Mouse (Mus musculus): ENCODE results near the gene Mafk. TPM values are rescaled to one million over a fixed set of nuclear protein-coding genes. Genes with fewer than 3 reads are reported as not detected.

Mafk gene
- polyA plus RNA-seq (2017; shearing (Covaris generic)): 37.3 TPM

DNA sequence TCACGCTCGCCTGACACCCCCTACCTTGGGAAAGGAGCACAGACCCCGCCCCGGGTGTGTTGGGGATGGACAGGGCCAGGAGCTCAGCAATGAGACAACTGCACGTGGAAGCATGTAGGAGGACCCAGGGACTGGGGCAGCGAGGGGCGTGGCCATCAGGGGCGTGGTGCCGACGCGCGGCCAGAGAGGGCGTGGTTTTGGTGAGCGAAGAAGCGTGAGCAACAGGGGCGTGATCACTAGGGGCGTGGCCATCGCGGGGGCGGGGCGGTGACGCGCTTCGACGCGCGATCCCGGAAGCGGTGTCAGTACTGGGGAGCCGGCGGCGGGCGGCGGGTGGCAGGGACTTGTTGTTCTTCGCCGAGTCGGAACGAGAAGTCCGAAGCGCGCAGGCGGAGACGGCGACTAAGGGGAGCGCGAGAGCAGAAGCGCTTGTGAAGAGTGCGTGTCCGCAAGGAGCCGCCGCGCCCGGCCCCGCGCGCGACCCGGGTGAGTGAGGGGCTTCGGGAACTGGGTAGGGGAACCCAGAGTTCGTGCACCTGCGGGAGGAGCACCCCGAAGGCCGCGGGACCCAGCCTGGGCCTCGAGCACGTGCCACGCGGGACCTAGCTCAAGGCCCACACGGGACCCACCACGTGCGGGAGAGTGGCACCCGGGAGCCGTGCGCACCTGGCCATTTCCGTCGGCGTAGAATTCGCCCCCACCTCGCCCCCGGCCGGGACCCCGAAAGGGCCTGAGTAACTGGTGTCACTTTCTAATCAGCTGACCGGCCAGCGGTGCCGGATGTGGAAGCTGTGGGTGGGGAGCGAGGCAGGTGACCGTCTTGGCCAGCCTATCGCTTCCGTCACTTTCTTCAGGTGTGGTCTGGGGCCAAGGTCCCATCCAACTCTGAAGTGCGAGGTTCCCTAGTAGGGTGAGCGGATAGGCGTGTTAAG, at the start of gene Mafk:
Mafk (plus strand) TSS at position 287 of the 932 bp plus-strand sequence.

DNA sequence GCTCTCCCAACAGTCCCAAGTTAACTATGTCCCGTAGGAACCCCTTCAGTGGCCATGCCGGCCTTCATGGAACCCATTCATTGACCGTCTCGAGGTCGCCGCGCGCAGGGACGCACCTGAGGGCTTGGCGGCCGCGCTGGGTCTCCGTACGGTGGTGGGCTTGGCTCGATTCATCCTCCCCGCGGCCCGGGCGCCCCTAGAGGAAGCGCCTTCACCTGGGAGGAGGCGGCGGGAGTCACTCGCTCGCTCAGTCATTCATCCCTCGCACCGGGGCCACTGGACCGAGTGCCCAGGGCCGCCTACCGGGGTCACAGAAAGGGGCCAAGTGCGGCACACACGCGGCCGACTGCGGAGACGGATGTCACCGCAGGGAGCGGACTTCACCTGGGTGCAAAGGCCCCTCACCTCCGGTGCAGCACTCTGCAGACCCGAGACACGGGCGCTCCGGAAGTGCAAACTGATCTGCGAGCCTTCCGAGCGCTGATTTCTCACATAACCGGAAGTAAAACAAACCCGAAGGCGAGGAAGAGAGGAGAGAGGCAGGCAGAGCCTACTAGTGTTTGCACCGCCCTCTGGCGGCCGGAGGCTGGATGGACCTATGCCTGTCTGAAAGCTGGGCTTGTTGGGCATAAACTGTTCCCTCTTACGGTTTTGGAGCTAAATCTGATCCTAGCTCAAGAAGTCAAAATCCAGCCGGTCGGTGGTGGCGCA, 15.9 kb upstream of the Mafk start, which contains the start of gene Ints1:
Ints1 (minus strand) TSS at position 459 of the 711 bp plus-strand sequence.

DNA sequence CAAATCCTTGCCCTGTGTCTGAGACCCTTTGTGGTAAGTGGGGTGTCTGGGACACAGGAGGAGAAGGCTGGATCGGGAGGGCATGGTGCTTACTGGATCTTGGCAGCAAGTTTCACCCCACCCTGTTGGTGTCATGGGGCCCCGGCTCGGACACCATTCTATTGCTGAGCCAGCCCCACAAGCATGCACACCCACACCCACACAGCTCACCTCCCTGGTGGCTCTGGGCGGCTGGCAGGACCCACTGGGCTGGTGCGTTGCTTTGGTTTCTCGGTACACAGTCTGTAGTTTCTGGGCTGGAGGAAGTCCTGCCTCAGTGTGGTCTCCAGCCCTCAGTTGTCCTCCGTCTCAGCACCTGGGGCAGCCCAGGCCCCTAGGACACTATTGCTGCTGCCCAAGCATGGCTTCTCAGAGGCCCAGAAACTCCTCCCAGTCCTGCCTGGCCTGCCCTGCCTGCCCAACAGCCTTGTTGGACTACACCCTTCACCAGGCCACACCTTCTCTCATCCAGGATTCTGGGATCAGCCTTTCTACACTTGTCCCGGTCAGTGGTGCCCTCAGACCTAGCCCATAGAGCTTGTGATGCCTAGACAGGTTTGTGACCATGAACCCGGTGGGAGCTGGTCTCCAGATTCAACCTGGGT, 28.3 kb downstream of the Mafk start, which contains the start of gene Tmem184a:
Tmem184a (minus strand) TSS at position 380 of the 644 bp plus-strand sequence.

DNA sequence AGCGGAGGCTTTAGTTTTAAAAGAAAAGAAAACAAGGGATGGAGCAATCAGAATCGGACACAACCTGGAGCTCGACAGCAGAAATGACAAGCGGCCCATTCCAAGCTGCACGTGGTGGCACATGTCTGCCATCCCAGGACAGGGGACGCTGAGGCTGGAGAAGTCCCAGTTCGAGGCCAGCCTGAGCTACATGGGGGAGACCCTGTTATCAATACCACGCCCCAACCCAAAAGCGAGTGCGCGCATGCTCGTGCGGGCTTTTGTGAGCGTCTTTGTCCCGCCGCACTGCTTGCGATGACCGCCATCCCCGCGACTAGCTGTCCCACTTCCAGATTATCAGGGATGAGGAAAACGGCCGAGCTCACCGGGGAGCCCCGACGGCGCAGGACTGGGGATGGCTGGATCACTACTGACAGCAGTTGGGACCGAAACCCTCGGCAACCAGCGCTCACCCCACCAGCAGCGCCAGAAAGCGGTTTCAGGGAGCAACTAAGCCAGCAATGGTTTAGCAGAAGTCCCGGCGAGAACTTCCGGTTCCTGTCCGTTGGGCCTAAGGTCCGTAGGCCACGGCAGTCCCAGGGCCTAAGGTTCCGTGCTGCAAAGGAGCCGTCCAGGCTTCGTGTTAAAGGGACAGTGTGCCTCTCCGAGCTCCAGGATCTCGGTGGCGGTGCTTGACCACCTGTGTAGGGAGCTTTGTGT, 35.2 kb downstream of the Mafk start, which contains the start of the genes Gm26938 and Psmg3:
Gm26938 (minus strand) TSS at position 51 of the 699 bp plus-strand sequence.
Psmg3 (minus strand) TSS at position 529 of the 699 bp plus-strand sequence.

Other genes starting within 250 kb of the Mafk start
- not detected for gene Uncx, start 248.0 kb upstream of the Mafk start, polyA plus RNA-seq (2017; shearing (Covaris generic))
- gene Micall2, start 55.2 kb upstream of the Mafk start, polyA plus RNA-seq (2017; shearing (Covaris generic)): not detected
- gene Ints1, start 15.8 kb upstream of the Mafk start, polyA plus RNA-seq (2017; shearing (Covaris generic)): 43.7 TPM
- 0.11 TPM for gene Tmem184a, start 28.4 kb downstream of the Mafk start, polyA plus RNA-seq (2017; shearing (Covaris generic))
- not detected for gene Gm26938, start 34.9 kb downstream of the Mafk start, polyA plus RNA-seq (2017; shearing (Covaris generic))
- gene Psmg3, start 35.4 kb downstream of the Mafk start, polyA plus RNA-seq (2017; shearing (Covaris generic)): 52.6 TPM
- not detected for gene Elfn1, start 116.4 kb downstream of the Mafk start, polyA plus RNA-seq (2017; shearing (Covaris generic))